Mouse (Mus musculus) liver (tissue): ENCODE data around the gene Arhgap19.

Source experiments
- DNase-seq: peaks from one replicate; pipeline ENCODE4 v3.0.0-alpha.2; 2020; ENCODE audit warnings: mixed read lengths

Arhgap19 gene

GRCm38 (mm10) chr19:41831718-41832391 lies 30.0 kb upstream of the Arhgap19 start:
- DNase-seq = peak; percentile 48

- peak; percentile 50 for DNase-seq
Observed at GRCm38 (mm10) chr19:41831101-41831570, 29.3 kb upstream of the Arhgap19 start.

GRCm38 (mm10) chr19:41830106-41831031 lies 28.5 kb upstream of the Arhgap19 start:
- DNase-seq = peak; percentile 73

- DNase-seq = peak; percentile 91
Observed at GRCm38 (mm10) chr19:41829381-41830105, 27.7 kb upstream of the Arhgap19 start, which contains the start of gene Frat1. Gene Frat1, plus strand, starts transcription at chr19:41829970.

GRCm38 (mm10) chr19:41828941-41829340 lies 27.1 kb upstream of the Arhgap19 start:
- DNase-seq = no peak

- DNase-seq = no peak
Observed at GRCm38 (mm10) chr19:41826529-41826928, 24.7 kb upstream of the Arhgap19 start.

- DNase-seq = no peak
Observed at GRCm38 (mm10) chr19:41824950-41825349, 23.1 kb upstream of the Arhgap19 start.

- no peak for DNase-seq
Observed at GRCm38 (mm10) chr19:41822589-41822988, 20.7 kb upstream of the Arhgap19 start.

GRCm38 (mm10) chr19:41821436-41821835 lies 19.6 kb upstream of the Arhgap19 start:
- DNase-seq = no peak

- no peak for DNase-seq
Observed at GRCm38 (mm10) chr19:41818749-41819148, 16.9 kb upstream of the Arhgap19 start.

- DNase-seq = no peak
Observed at GRCm38 (mm10) chr19:41817325-41817724, 15.5 kb upstream of the Arhgap19 start.

- no peak for DNase-seq
Observed at GRCm38 (mm10) chr19:41816915-41817314, 15.1 kb upstream of the Arhgap19 start.

GRCm38 (mm10) chr19:41816410-41816809 lies 14.6 kb upstream of the Arhgap19 start:
- DNase-seq = no peak

GRCm38 (mm10) chr19:41813374-41813773 lies 11.5 kb upstream of the Arhgap19 start:
- DNase-seq = no peak

- no peak for DNase-seq
Observed at GRCm38 (mm10) chr19:41812525-41812924, 10.7 kb upstream of the Arhgap19 start.

- DNase-seq = no peak
Observed at GRCm38 (mm10) chr19:41810074-41810473, 8.2 kb upstream of the Arhgap19 start.

GRCm38 (mm10) chr19:41808104-41808634 lies 6.3 kb upstream of the Arhgap19 start:
- no peak for DNase-seq

- DNase-seq = peak; percentile 67
Observed at GRCm38 (mm10) chr19:41807497-41807896, 5.7 kb upstream of the Arhgap19 start.

- DNase-seq = no peak
Observed at GRCm38 (mm10) chr19:41805831-41806230, 4.0 kb upstream of the Arhgap19 start.

- DNase-seq = peak; percentile 56
Observed at GRCm38 (mm10) chr19:41803322-41803721, 1.5 kb upstream of the Arhgap19 start.

- DNase-seq = no peak
Observed at GRCm38 (mm10) chr19:41800986-41801741, 683 bp downstream of the Arhgap19 start.

- DNase-seq = no peak
Observed at GRCm38 (mm10) chr19:41800451-41800850, 1.4 kb downstream of the Arhgap19 start.
